Mouse (Mus musculus) v-Abl transformed pro-B cells (cell line): Measurements from ENCODE around the gene Ccdc154.
"Not testable (repeated sequence)": the region's sequence is repeated elsewhere in the genome, so short reads cannot be mapped to it uniquely, and the experiment has no call there.

Experiments used
- in situ Hi-C, 2 experiments: fragments of 400-800 bp; cut with MboI; formaldehyde crosslinking; loops; one replicate each; pipeline ENCODE4 v1.15.1; 2025; ENCODE audit not compliant: unreplicated experiment in 2 of 2

Ccdc154 gene

DNA sequence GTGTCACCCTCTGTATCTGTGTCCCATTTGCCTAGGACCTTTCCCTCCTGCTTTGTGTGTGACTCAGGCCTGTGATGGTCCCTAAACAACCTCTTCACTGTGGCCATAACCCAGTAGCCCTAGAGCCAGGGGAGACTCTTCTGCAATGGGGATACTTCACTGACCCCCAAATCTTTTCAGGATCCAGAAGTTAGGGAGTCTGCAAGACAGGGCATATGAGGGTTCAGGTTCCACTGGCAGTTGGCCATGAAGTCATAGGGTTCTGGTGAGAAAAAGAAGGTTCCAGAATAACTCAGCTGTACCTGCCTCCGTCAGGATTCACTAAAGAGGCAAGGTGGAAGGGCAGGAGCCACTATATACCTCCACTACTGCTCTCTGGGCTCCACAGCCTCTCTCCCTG, at the start of gene Ccdc154:
Ccdc154 (plus strand) TSS at position 301 of the 400 bp plus-strand sequence.
- in situ Hi-C loops: no loop called here

- in situ Hi-C loops: no loop called here
Measured at GRCm38 (mm10) chr17:25114908-25115645, 47.2 kb upstream of the Ccdc154 start.

DNA sequence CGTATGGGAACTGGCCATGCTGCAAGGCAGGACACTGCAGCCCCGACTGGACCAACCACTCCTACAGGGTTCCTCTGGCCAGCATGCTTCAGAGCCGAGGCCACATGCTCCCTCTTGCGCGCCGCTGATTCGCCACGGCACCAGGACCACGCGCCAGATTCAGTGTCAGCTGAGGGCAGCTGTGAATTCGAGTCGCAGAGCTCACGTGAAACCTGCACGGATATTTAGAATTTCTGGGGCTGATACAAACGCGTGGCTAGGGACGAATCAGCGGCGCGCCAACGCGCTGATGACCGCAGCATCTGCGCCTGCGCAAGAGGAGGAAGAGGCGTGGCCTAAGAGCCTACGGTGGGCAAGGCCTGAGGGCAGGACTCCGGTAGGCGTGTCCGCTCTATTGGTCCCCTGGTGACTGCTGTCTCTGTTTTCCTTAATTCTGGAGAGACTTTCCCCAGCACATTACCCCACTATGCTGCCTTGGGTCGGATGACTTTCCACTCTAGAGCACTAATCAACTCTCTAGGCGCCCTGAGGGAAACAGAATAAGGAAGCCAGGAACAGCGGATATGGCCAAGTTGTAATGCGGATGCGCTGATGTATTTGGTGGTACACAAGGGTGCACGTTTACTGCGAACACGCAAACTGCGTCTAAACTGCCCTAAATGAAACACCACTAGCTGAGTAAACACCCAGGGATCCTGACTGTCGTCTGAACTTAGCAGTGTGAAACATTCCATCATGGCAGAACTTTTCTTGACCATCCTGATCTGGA, 46.4 kb upstream of the Ccdc154 start, which contains the start of gene Telo2:
Telo2 (minus strand) TSS at position 304 of the 769 bp plus-strand sequence.
- in situ Hi-C loops: no loop called here

- in situ Hi-C loops: no loop called here
Measured at GRCm38 (mm10) chr17:25117263-25117662, 45.0 kb upstream of the Ccdc154 start.

DNA sequence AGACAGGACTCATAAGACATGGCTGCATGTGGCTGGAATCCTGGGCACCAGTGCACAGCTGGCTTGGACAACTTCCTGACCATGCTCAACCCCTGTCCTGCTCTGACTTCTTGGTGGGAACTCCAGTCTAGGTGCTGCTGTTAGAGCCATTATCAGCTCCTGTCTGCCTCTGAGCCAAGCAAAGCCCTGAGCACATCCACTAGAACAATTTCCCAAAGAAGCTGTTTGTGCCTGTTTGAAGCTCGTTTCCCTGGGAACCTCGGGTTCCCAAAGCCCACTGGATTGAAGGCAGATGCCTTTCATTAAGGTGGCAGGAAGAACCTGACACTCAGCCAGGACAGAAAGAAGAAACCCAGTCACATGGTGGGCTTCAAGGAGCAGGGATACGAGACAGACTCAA, 41.9 kb upstream of the Ccdc154 start, which contains the start of gene Ptx4:
Ptx4 (plus strand) TSS at position 355 of the 400 bp plus-strand sequence.
- in situ Hi-C loops: loop anchor here (5.0 kb wide), 2 partner anchors 157 to 167 kb away; no protein-coding TSS in a partner anchor

GRCm38 (mm10) chr17:25123979-25124378, 38.3 kb upstream of the Ccdc154 start:
- in situ Hi-C loops: loop anchor here (5.0 kb wide), 2 partner anchors 153 to 163 kb away; no protein-coding TSS in a partner anchor

GRCm38 (mm10) chr17:25125442-25126060, 36.7 kb upstream of the Ccdc154 start:
- in situ Hi-C loops: not testable (repeated sequence)

GRCm38 (mm10) chr17:25127079-25127478, 35.2 kb upstream of the Ccdc154 start:
- in situ Hi-C loops: no loop called here

DNA sequence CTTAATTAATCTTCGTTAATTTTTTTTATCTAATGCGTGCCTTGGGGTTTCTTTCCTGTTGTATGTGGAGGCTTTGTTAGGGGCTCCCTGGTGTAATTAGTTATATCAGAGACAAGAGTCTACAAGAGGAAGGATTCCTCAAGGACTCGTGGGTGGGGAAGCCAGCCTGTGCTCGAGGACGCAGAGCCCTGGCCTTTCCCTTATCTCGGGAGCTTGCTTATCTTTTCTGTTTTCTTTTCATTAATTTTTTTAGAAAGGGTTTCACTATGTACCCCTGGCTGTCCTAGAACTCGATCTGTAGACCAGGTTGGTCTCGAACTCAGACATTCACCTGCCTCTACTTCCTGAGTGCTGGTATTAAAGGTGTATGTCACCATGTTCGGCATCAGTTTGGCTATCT, 34.6 kb upstream of the Ccdc154 start:
- in situ Hi-C loops: no loop called here

DNA sequence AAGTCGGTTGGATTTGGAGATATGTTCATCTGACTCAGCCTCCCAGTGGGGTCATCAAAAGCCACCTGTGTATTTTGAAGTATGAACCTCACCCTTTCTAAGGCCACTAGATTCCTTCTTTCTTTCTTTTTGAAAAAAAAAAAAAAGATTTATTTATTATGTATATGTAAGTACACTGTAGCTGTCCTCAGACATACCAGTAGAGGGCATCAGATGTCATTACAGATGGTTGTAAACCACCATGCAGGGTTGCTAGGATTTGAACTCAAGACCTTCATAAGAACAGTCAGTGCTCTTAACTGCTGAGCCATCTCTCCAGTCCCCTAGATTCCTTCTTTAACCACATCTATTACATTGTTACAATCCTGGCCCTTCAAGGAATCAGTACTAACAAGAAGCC, 32.2 kb upstream of the Ccdc154 start:
- in situ Hi-C loops: no loop called here

- in situ Hi-C loops: no loop called here
Measured at GRCm38 (mm10) chr17:25133275-25133698, 29.0 kb upstream of the Ccdc154 start, which contains the start of gene Clcn7. Gene Clcn7, plus strand, starts transcription at chr17:25133391.

GRCm38 (mm10) chr17:25135622-25136021, 26.6 kb upstream of the Ccdc154 start:
- in situ Hi-C loops: no loop called here

GRCm38 (mm10) chr17:25138803-25139202, 23.5 kb upstream of the Ccdc154 start:
- in situ Hi-C loops: no loop called here

DNA sequence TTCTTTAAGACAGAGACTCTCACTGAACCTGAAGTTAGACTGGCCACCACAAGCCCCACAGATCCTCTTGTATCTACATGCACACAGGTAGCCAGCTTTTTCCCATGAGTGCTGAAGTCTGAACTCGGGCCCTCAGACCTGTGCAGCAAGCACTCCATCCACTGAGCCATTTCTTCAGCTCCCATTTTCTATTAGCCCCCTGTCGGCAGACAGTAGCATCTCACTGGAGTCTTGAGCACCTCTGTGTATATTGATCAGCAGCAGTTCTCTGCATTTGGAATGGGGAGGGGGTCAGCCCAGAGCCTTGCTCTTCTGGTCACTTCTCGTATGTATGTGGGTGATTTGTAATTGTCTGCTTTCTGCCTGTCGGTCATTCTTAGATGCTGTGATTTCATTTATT, 22.3 kb upstream of the Ccdc154 start:
- in situ Hi-C loops: no loop called here

DNA sequence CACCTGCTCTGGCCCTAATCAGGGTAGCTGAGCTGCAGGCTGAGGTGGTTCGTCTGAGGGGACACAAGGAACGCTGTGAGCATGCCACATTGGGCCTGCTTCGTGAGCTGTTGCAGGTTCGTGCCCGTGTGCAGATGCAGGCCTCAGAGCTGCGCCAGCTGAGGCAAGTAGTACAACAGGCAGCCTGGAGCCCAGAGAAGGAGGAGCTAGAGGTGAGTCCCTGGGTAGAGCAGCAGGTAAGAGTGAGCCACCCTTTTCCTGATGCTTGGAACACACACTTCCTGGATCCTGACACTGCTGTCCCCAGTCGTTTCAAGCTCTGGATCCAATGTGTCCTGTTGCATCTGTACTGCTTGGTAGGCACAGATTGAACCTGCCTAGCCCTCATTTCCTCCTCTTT, 1.1 kb downstream of the Ccdc154 start:
- in situ Hi-C loops: no loop called here

DNA sequence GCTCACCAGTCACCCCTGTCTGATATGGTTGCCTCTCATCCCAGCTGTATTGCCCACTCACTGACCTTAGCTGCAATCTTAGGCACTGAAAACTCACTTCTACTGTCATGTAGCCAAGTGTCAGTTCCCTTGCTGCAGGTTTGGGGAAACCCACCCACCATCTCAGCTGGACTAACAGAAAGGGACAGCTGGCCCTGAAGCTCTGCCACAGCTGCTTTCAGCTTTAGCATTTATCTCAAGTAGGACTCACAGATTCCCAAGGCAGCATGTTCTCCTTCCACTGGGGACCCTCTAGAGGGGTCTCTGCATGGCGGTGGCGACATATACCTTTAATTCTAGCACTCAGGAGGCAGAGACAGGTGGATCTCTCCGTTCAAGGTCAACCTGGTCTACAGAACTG, 2.5 kb downstream of the Ccdc154 start:
- in situ Hi-C loops: no loop called here

GRCm38 (mm10) chr17:25165970-25166671, 3.9 kb downstream of the Ccdc154 start:
- in situ Hi-C loops: no loop called here

- in situ Hi-C loops: no loop called here
Measured at GRCm38 (mm10) chr17:25169706-25170105, 7.4 kb downstream of the Ccdc154 start.

- in situ Hi-C loops: no loop called here
Measured at GRCm38 (mm10) chr17:25172558-25172957, 10.3 kb downstream of the Ccdc154 start.

DNA sequence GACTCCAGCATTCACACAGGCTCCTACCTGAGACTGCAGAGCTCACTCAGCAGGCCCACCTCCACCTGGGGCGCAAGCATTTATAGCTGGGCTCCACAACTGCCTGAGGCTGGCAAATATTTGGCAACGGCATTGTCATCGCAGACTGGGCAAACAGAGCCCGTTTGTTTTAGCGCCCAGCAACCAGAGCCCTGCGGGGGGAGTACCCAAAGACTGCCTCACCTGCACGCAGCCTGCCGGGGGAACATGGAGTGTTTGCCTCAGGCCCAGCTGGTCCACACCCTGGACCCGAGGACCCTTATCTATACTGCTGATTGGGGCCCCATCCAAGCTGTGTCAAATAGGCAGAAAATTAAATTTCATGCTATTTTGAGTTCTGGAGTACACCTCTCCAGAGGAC, 13.2 kb downstream of the Ccdc154 start, which contains the start of gene Gm38655:
Gm38655 (minus strand) TSS at position 61 of the 400 bp plus-strand sequence.
- in situ Hi-C loops: no loop called here
